Mouse (Mus musculus): ENCODE results near the gene Xrra1.
"Not testable (repeated sequence)": the region's sequence is repeated elsewhere in the genome, so short reads cannot be mapped to it uniquely, and the experiment has no call there.

The Xrra1 gene

GRCm38 (mm10) chr7:99957226-99957965, 98.5 kb downstream of the Xrra1 start:
- DNase-seq, result peak; percentile 53 to 65

GRCm38 (mm10) chr7:99960571-99960970, 101.7 kb downstream of the Xrra1 start:
- DNase-seq, result not testable (repeated sequence)

GRCm38 (mm10) chr7:99961518-99961917, 102.6 kb downstream of the Xrra1 start:
- no peak for DNase-seq

GRCm38 (mm10) chr7:99962536-99963236, 103.8 kb downstream of the Xrra1 start:
- DNase-seq, result peak in 1 of 2 experiments; percentile 75

- no peak for DNase-seq
These were observed 104.4 kb downstream of the Xrra1 start for GRCm38 (mm10) chr7:99963237-99963860.

GRCm38 (mm10) chr7:99965020-99965841, 106.3 kb downstream of the Xrra1 start:
- peak; percentile 66 to 80 for DNase-seq

GRCm38 (mm10) chr7:99966011-99966721, 107.2 kb downstream of the Xrra1 start:
- no peak for DNase-seq

All from kidney, postnatal 36 days (tissue).